Mouse (Mus musculus) brain, adult 10 weeks (tissue): Measurements from ENCODE around the gene Gpr156. TPM values are rescaled to one million over a fixed set of nuclear protein-coding genes. Genes with fewer than 3 reads are reported as not detected.

ENCODE experiments used
- polyA plus RNA-seq: library from polyadenylated mRNA; stranded (reverse); fragments of 350-450 nt; fragmentation: Illumina TruSeq; extraction: RNeasy Lipid Tissue Mini Kit (QIAGEN cat#74804); gene quantifications from one replicate; pipeline ENCODE4 v1.2.3, GENCODE M21; 2015; ENCODE audit warnings: low read depth, low replicate concordance

The Gpr156 gene
- 0.91 TPM for polyA plus RNA-seq

GRCm38 (mm10) chr16:37916138-37916817 is at the start of gene Gpr156:
Gpr156 (plus strand) TSS chr16:37916496.

DNA sequence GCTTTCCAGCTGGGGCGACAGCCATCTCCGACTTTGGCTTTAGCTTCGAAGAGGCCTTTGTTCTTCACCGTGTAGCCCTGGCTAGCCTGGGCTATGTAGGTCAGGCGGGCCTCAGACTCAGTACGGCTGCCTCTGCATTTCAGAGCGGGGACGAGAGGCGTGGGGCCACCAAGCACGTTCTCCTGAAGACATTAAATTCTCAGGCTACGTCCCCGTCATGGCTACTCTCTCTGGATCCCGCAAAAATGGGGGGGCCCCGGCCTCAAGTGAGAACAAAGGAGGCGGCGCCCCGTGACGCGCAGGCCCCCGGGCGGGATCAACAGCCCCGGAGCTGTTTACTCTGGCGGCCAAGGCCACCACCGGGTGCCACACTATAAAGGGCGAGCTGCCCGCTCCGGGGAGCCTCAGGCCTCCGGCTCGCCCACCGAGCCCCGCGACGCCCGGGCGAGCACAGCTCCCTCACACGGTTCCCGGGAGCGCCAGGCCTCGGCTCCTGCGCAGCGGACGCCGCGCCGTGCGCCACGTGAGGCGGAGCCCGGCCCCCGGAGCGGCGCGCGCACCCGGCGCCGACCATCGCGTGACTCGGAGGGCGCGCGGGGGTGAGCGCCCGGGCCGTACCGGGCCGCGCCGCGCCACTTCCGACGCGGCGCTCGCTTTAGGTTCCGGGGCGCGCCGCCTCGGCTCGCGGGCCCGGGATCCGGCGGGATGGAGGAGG is 48.3 kb upstream of the Gpr156 start, which contains the start of gene Lrrc58:
Lrrc58 (plus strand) TSS at position 599 of the 715 bp plus-strand sequence.

Other genes with a start within 250 kb of the Gpr156 start
- gene Fstl1, start 139.6 kb upstream of the Gpr156 start, polyA plus RNA-seq, result 25.9 TPM
- gene Gm36028, start 55.4 kb upstream of the Gpr156 start, polyA plus RNA-seq, result not detected
- gene Lrrc58, start 48.1 kb upstream of the Gpr156 start, polyA plus RNA-seq, result 28.1 TPM
- 69.1 TPM for gene Gsk3b, start 172.5 kb downstream of the Gpr156 start, polyA plus RNA-seq